ENCODE assay signal across 8 mouse cellular contexts in genomic region chr4:136834815-136835620, GRCm38 (mm10). TPM values are rescaled to one million over a fixed set of nuclear protein-coding genes. Genes with fewer than 3 reads are reported as not detected.
A peak's percentile ranks its signal among the peaks of the same experiment; 100 is the strongest.
DNase-seq lines count a peak whose midpoint lies in the region; ATAC-seq lines count a peak whose summit lies in the region.

No protein-coding gene starts in this region.

- peak overlapping the region; percentile 76 for H3K4me3 ChIP-seq in heart, embryonic 11.5 days (ENCODE audit: low read depth, low read length)
- peak overlapping the region; percentile 99 for H3K4me3 ChIP-seq in forebrain, embryonic 12.5 days (replicated peaks)
- peak overlapping the region; percentile 94 for H3K4me3 ChIP-seq in limb, embryonic 12.5 days (replicated peaks)

- H3K36me3 ChIP-seq in heart, embryonic 11.5 days (ENCODE audit: control insufficient read depth, insufficient read depth, low read length): no peaks in the 10 kb centered on the region
- no peaks in the 10 kb centered on the region for H3K36me3 ChIP-seq in forebrain, embryonic 12.5 days (replicated peaks)
- no peaks in the 10 kb centered on the region for H3K36me3 ChIP-seq in limb, embryonic 12.5 days

- H3K4me1 ChIP-seq in heart, embryonic 11.5 days (ENCODE audit: control insufficient read depth, insufficient read depth, low read length): peaks cover 16% of the 10 kb centered on the region
- peaks cover 79% of the 10 kb centered on the region for H3K4me1 ChIP-seq in forebrain, embryonic 12.5 days
- peaks cover 60% of the 10 kb centered on the region for H3K4me1 ChIP-seq in limb, embryonic 12.5 days (replicated peaks)

- peak overlapping the region; percentile 99 for H3K4me2 ChIP-seq in heart, embryonic 11.5 days
- peak overlapping the region; percentile 96 for H3K4me2 ChIP-seq in forebrain, embryonic 12.5 days
- H3K4me2 ChIP-seq in limb, embryonic 12.5 days: peak overlapping the region; percentile 100

- WGBS in heart, embryonic 11.5 days (ENCODE audit: insufficient replicate concordance): under 1% methylated on average over 66 of the region's 76 CpGs
- WGBS in forebrain, embryonic 12.5 days: under 1% methylated on average over 76 of the region's 76 CpGs
- under 1% methylated on average over 76 of the region's 76 CpGs for WGBS in limb, embryonic 12.5 days

- H3K9me3 ChIP-seq in heart, embryonic 11.5 days (replicated peaks; ENCODE audit: control insufficient read depth, low read length): no peaks in the 10 kb centered on the region
- H3K9me3 ChIP-seq in forebrain, embryonic 12.5 days: no peaks in the 10 kb centered on the region
- H3K9me3 ChIP-seq in limb, embryonic 12.5 days: no peaks in the 10 kb centered on the region

- no peak for DNase-seq in heart, postnatal 4 days
- peak; percentile 41 for DNase-seq in thymus, postnatal 14 days
- no peak for DNase-seq in thymus, adult 18-20 months
- peak; percentile 22 for DNase-seq in right cerebral cortex, adult 18-20 months

- ATAC-seq in heart, embryonic 11.5 days (replicated peaks; ENCODE audit: insufficient number of reproducible peaks, low FRiP score, low TSS enrichment): 0 out of 2 replicates have a peak, but pooled peaks have one; percentile 16
- peak; percentile 33; the same call in 1 of the 2 replicates for ATAC-seq in forebrain, embryonic 12.5 days (ENCODE audit: low FRiP score)
- ATAC-seq in limb, embryonic 12.5 days (ENCODE audit: insufficient number of reproducible peaks, insufficient read depth, low FRiP score, low TSS enrichment, low read depth): 0 out of 2 replicates have a peak, but pooled peaks have one; percentile 14
- no peak for ATAC-seq in granulocyte monocyte progenitor cell, adult 5-6 weeks (replicated peaks; ENCODE audit: poor library complexity, severe bottlenecking)

- H3K9ac ChIP-seq in heart, embryonic 11.5 days (ENCODE audit: low read depth, low read length): peak overlapping the region; percentile 63
- peak overlapping the region; percentile 100 for H3K9ac ChIP-seq in forebrain, embryonic 12.5 days
- peak overlapping the region; percentile 92 for H3K9ac ChIP-seq in limb, embryonic 12.5 days (replicated peaks)

- H3K27ac ChIP-seq in heart, embryonic 11.5 days (ENCODE audit: low read depth, low read length): no peak overlapping the region
- peak overlapping the region; percentile 100 for H3K27ac ChIP-seq in forebrain, embryonic 12.5 days
- H3K27ac ChIP-seq in limb, embryonic 12.5 days: peak overlapping the region; percentile 94

- peaks cover 83% of the 10 kb centered on the region for H3K27me3 ChIP-seq in heart, embryonic 11.5 days (ENCODE audit: control insufficient read depth, insufficient read depth, low read length)
- no peaks in the 10 kb centered on the region for H3K27me3 ChIP-seq in forebrain, embryonic 12.5 days
- peaks cover 39% of the 10 kb centered on the region for H3K27me3 ChIP-seq in limb, embryonic 12.5 days

RNA-seq across cellular contexts. Expression of gene Ephb2, which starts 0.8 kb away (rescaled TPM):
- 2.5 and 2.7 TPM in 2 replicates for polyA plus RNA-seq in heart, embryonic 11.5 days (2014; fragmentation: Nextera tagmentation; extraction: Ambion mirVana)
- total RNA-seq in heart, postnatal 4 days (2021): 1 to 10 TPM; 1.9 to 2.3 TPM
- polyA plus RNA-seq in forebrain, embryonic 12.5 days (2016; fragmentation: Nextera tagmentation; extraction: Ambion mirVana): 20.3 and 30.2 TPM in 2 replicates
- polyA plus RNA-seq in limb, embryonic 12.5 days (2016; fragmentation: Nextera tagmentation; extraction: Ambion mirVana): 13.7 and 16.9 TPM in 2 replicates
- 0.47 and 2.6 TPM in 2 replicates for total RNA-seq in granulocyte monocyte progenitor cell, adult 5-6 weeks (2014; fragmentation: Nextera tagmentation)
- 0.39 and 0.57 TPM in 2 replicates for total RNA-seq in granulocyte monocyte progenitor cell, adult 5-6 weeks (2017)

RNA-seq across cellular contexts. Expression of gene C1qb, which starts 51.0 kb away (rescaled TPM):
- polyA plus RNA-seq in heart, embryonic 11.5 days (2014; fragmentation: Nextera tagmentation; extraction: Ambion mirVana): 14.8 and 17.0 TPM in 2 replicates
- total RNA-seq in heart, postnatal 4 days (2021): 10 to 100 TPM; 14.6 to 17.9 TPM
- 16.0 and 18.8 TPM in 2 replicates for polyA plus RNA-seq in forebrain, embryonic 12.5 days (2016; fragmentation: Nextera tagmentation; extraction: Ambion mirVana)
- polyA plus RNA-seq in limb, embryonic 12.5 days (2016; fragmentation: Nextera tagmentation; extraction: Ambion mirVana): 17.7 and 20.9 TPM in 2 replicates
- 1.3 TPM in 1 of 2 replicates, not detected in the other for total RNA-seq in granulocyte monocyte progenitor cell, adult 5-6 weeks (2014; fragmentation: Nextera tagmentation)
- 0.52 and 1.1 TPM in 2 replicates for total RNA-seq in granulocyte monocyte progenitor cell, adult 5-6 weeks (2017)

RNA-seq across cellular contexts. Expression of gene C1qc, which starts 57.8 kb away (rescaled TPM):
- 7.1 and 7.4 TPM in 2 replicates for polyA plus RNA-seq in heart, embryonic 11.5 days (2014; fragmentation: Nextera tagmentation; extraction: Ambion mirVana)
- 10 to 100 TPM; 11.5 to 13.8 TPM for total RNA-seq in heart, postnatal 4 days (2021)
- 9.5 and 10.2 TPM in 2 replicates for polyA plus RNA-seq in forebrain, embryonic 12.5 days (2016; fragmentation: Nextera tagmentation; extraction: Ambion mirVana)
- 11.9 and 12.8 TPM in 2 replicates for polyA plus RNA-seq in limb, embryonic 12.5 days (2016; fragmentation: Nextera tagmentation; extraction: Ambion mirVana)
- total RNA-seq in granulocyte monocyte progenitor cell, adult 5-6 weeks (2014; fragmentation: Nextera tagmentation): not detected in 2 replicates
- total RNA-seq in granulocyte monocyte progenitor cell, adult 5-6 weeks (2017): 0.57 TPM in 1 of 2 replicates, not detected in the other

Comparison
In these comparisons a context has a peak if more than half of its experiments do, and no peak if none do; other contexts are left out.
1. DNase-seq: peak in thymus, postnatal 14 days (single experiment) and right cerebral cortex, adult 18-20 months (single experiment); none in heart, postnatal 4 days (single experiment) and thymus, adult 18-20 months (0 of 2).
2. Peak in every context shown above with its lines, with median percentiles within 50 percentile points of each other: H3K4me2 ChIP-seq, H3K4me3 ChIP-seq and H3K9ac ChIP-seq.